Mouse (Mus musculus): ENCODE results near the gene Olfr228. TPM values are rescaled to one million over a fixed set of nuclear protein-coding genes. Genes with fewer than 3 reads are reported as not detected.

Olfr228 gene
- total RNA-seq (2023): not detected

DNA sequence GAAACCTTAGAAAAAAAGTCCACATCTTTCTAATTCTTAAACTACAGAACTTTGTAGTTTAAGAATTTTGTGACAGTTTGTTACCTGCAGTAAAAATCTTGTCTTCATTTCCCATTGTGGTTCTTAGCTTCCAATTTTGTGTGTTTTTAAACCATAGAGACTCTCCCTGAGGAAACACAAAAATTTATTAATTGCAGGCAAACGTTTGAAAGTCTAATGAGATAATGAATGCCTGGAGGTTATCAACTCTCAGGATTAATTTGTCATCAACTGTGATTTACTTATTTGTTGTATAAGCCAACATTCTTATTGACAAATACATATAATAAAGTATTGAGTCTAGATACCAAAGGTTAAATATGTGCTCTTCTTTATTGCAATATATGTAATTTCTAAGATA, at the start of gene Olfr228:
Gene Olfr228, minus strand, starts transcription at position 101 of the 400 bp plus-strand sequence.

DNA sequence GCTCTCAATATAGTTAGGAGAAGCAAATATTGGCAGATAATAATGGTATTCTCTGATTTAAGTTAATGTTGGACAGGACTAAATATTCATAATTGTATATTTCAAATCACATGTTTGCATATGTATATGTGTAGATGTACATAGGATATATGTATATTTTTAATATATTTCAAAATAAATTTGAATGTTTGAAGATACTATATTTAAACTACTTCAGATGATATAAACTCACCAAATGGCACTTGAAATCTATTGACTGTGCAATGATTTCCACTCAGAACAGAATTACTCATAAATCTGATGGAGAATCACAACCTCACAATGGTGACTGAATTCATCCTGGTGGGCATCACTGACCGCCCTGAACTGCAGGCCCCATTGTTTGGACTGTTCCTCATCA, 21.0 kb upstream of the Olfr228 start, which contains the start of gene Olfr1076:
Gene Olfr1076, plus strand, starts transcription at position 301 of the 400 bp plus-strand sequence.

DNA sequence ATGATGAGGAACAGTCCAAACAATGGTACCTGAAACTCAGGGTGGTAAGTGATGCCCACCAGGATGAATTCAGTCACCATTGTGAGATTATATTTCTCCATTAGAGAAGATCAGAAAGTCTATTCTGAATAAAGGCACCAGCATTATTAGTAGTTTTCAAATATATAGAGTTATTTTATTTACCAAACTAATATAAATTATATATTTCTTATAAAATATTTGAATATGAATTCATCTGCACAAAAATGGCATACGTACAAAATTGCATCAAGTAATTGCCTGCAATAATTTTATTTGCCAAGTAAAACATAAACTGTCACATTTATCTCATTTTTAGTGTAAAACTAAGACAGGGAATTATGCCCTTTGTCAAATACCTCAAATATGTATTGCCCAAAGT, 31.0 kb downstream of the Olfr228 start, which contains the start of gene Olfr1066:
Gene Olfr1066, minus strand, starts transcription at position 101 of the 400 bp plus-strand sequence.

DNA sequence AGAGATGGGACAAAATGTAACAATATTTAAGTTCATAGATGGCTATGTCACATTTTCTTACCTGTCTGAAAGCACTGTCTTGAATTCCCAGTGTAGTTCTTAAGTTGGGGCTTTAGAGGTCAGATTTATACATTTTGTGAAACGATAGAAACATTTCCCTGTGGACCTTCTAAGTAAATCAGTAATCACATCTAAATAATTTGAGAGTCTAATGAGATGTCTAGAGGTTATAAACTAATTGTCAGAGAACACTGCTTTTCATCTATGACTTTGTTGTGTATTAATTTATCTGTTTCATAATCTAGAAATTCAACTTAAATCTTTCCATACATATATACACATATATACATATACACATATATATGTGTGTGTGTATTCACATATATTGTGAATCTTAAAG, 36.7 kb downstream of the Olfr228 start, which contains the start of gene Olfr1065:
Gene Olfr1065, minus strand, starts transcription at position 101 of the 400 bp plus-strand sequence.

Other genes with a start within 250 kb of the Olfr228 start
- gene Olfr1048, start 247.1 kb downstream of the Olfr228 start, total RNA-seq (2023): not detected
- not detected for gene Olfr1049, start 229.1 kb downstream of the Olfr228 start, total RNA-seq (2023)
- gene Olfr1051, start 208.3 kb downstream of the Olfr228 start, total RNA-seq (2023): not detected
- not detected for gene Olfr1052, start 194.9 kb downstream of the Olfr228 start, total RNA-seq (2023)
- not detected for gene Olfr1053, start 172.1 kb downstream of the Olfr228 start, total RNA-seq (2023)
- gene Olfr1054, start 152.0 kb downstream of the Olfr228 start, total RNA-seq (2023): not detected
- gene Olfr1055, start 137.1 kb downstream of the Olfr228 start, total RNA-seq (2023): not detected
- gene Olfr1056, start 124.9 kb downstream of the Olfr228 start, total RNA-seq (2023): not detected
- not detected for gene Olfr1057, start 109.0 kb downstream of the Olfr228 start, total RNA-seq (2023)
- not detected for gene Olfr1058, start 98.8 kb downstream of the Olfr228 start, total RNA-seq (2023)
- not detected for gene Olfr1061, start 73.3 kb downstream of the Olfr228 start, total RNA-seq (2023)
- gene Olfr1062, start 60.6 kb downstream of the Olfr228 start, total RNA-seq (2023): not detected
- not detected for gene Olfr1065, start 36.8 kb downstream of the Olfr228 start, total RNA-seq (2023)
- not detected for gene Olfr1066, start 31.1 kb downstream of the Olfr228 start, total RNA-seq (2023)
- gene Olfr1076, start 21.1 kb upstream of the Olfr228 start, total RNA-seq (2023): not detected
- gene Olfr1079, start 55.1 kb upstream of the Olfr228 start, total RNA-seq (2023): not detected
- gene Olfr1080, start 70.8 kb upstream of the Olfr228 start, total RNA-seq (2023): not detected
- gene Olfr1082, start 111.6 kb upstream of the Olfr228 start, total RNA-seq (2023): not detected
- gene Olfr1084, start 152.3 kb upstream of the Olfr228 start, total RNA-seq (2023): not detected
- gene Olfr1085, start 174.6 kb upstream of the Olfr228 start, total RNA-seq (2023): not detected
- gene Olfr1086, start 192.7 kb upstream of the Olfr228 start, total RNA-seq (2023): not detected
- gene Olfr1087, start 211.0 kb upstream of the Olfr228 start, total RNA-seq (2023): not detected
- gene Olfr1089, start 246.3 kb upstream of the Olfr228 start, total RNA-seq (2023): not detected

Measured in neutrophil, adult 59 days (primary cell).